Mouse (Mus musculus) limb, embryonic 11.5 days (tissue): Measurements from ENCODE around the gene Nudt4. TPM values are rescaled to one million over a fixed set of nuclear protein-coding genes. Genes with fewer than 3 reads are reported as not detected.
A peak's percentile ranks its signal among the peaks of the same experiment; 100 is the strongest.

Experiments
- ATAC-seq: fragments of 200-750 bp; cut with Nextera tagmentation; 2 replicates; pipeline ENCODE4 v1.8.0; 2017; ENCODE audit warnings: low read depth; ENCODE audit not compliant: insufficient number of reproducible peaks, low FRiP score, low TSS enrichment
- DNase-seq: peaks from one replicate; pipeline ENCODE4 v3.0.0-alpha.2; 2015; ENCODE audit warnings: low spot score
- H3K27ac ChIP-seq: fragments of 300-500 bp; sonication (generic); replicated peaks from 2 replicates; pipeline ENCODE4 v1.5.1; 2014; ENCODE audit warnings: low read depth, mild to moderate bottlenecking, low read length
- H3K27me3 ChIP-seq: fragments of 300-500 bp; sonication (generic); 2 replicates; pipeline ENCODE4 v1.6.1; 2014; ENCODE audit warnings: mild to moderate bottlenecking, low read length, mixed read lengths; ENCODE audit not compliant: control insufficient read depth, insufficient read depth
- H3K36me3 ChIP-seq: fragments of 300-500 bp; sonication (generic); 2 replicates; pipeline ENCODE4 v1.6.1; 2014; ENCODE audit warnings: mild to moderate bottlenecking, low read length, moderate library complexity, mixed read lengths; ENCODE audit not compliant: control insufficient read depth, insufficient read depth
- H3K4me1 ChIP-seq: fragments of 300-500 bp; sonication (generic); 2 replicates; pipeline ENCODE4 v1.6.1; 2014; ENCODE audit warnings: low read length, mixed read lengths; ENCODE audit not compliant: control insufficient read depth, insufficient read depth
- H3K4me2 ChIP-seq: fragments of 300-500 bp; sonication (generic); 2 replicates; pipeline ENCODE4 v1.6.1; 2014; ENCODE audit warnings: low read depth, mild to moderate bottlenecking, moderate library complexity; ENCODE audit not compliant: severe bottlenecking
- H3K4me3 ChIP-seq: fragments of 300-500 bp; sonication (generic); 2 replicates; pipeline ENCODE4 v1.5.1; 2014; ENCODE audit warnings: low read depth, low read length
- H3K9ac ChIP-seq: fragments of 300-500 bp; sonication (generic); 2 replicates; pipeline ENCODE4 v1.6.1; 2014; ENCODE audit warnings: mild to moderate bottlenecking, low read length
- H3K9me3 ChIP-seq: fragments of 300-500 bp; sonication (generic); 2 replicates; pipeline ENCODE4 v1.6.1; 2016; ENCODE audit warnings: low read length; ENCODE audit not compliant: control insufficient read depth
- WGBS: fragments of 180-500 bp; shearing (Covaris S2); extraction: QIAGEN DNeasy Blood & Tissue Kit; methylation state at CpG from one replicate; pipeline ENCODE4 v1.1.7; 2014; 5-methylcytosine and 5-hydroxymethylcytosine counted together
- polyA plus RNA-seq: library from polyadenylated mRNA; unstranded; fragments of >200 nt; fragmentation: Nextera tagmentation; extraction: Ambion mirVana; gene quantifications from 2 replicates; pipeline ENCODE4 v1.2.1, GENCODE M21; 2014

The Nudt4 gene
- polyA plus RNA-seq, 1 experiment from 2014 or later = 99.7 TPM

DNA sequence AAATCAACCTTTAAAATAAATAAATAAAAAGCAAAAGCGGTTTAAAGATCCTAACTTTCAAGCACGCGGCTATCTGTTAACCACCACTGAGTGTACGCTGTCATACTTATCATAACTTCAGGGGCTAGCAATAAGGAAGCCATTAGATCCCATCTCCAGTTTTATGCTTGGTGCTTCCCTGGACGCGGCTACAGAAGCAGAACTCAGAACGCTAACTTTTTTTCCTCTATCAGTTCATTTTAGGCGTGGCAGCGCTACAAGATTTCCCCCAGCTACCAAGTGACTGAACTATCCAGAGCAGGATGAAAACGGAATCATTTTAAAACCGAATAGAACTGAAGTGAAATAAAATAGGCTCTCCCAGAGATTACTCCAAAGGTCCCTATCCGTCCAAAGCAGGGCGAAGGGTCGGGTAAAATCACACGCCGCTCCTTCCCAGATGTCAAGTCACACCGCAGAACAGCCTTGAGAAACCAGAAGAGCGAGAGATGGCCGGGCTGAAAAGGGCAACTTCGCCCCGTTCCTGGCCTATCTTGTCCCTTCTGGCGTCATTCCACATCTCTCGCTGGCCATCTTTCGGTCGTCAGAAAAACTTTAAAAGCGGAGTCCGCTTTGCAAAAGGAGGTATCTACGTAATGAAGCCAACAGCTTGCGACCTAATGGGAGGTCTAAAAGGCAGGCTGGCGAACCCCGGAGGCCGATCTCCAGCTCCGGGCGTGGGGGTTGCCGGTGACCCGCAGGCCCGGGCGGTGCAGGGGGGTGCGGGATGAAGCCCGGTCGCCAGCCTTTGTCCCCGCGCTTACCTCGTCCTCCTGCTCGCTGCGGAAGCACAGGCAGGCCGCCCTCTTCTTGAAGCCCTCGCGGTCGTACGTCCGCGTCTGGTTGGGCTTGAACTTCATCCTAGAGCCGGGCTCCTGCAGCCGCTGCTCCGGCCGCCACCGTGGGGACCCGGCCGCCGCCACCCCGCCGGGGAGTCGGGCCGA lies 796 bp downstream of the Nudt4 start:
- Histone ChIP-seq H3K9ac (peak overlapping the region; percentile 95), H3K4me2 (peak overlapping the region; percentile 80), H3K27ac (0 out of 2 replicates have a peak overlapping the region, but pooled peaks have one; percentile 47), H3K9me3 (no peaks in the 10 kb centered on the region), H3K4me3 (peak overlapping the region; percentile 95), H3K36me3 (no peaks in the 10 kb centered on the region), H3K27me3 (no peaks in the 10 kb centered on the region), H3K4me1 (peaks cover 13% of the 10 kb centered on the region; the same call in 1 of the 2 replicates)
- 1% methylated on average over 65 of the region's 65 CpGs for WGBS
- peak; percentile 55 for ATAC-seq
- DNase-seq = peak; percentile 65

DNA sequence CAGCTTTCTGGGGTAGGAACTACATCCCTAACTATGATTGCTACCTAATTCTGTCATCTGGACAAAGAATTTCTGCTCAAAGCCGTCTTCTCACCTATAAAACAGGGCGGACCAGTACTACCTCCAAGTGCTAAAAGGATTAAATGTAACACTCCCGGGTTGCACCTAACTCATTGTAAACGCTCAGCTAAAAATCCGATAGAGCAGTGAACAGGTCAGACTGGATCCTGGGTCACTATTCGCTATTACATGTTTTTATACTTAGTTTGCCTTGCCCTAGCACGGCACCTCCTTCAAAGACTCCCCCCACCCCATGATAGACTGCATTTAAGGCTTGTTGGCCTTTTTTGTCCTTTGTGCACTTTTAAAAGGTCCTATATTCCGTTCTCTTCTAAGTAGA lies 1.6 kb downstream of the Nudt4 start:
- peak overlapping the region; percentile 95 for H3K9ac ChIP-seq
- peaks cover 10% of the 10 kb centered on the region; the same call in 1 of the 2 replicates for H3K4me1 ChIP-seq
- ATAC-seq = no peak
- H3K27me3 ChIP-seq = no peaks in the 10 kb centered on the region
- no peak overlapping the region for H3K27ac ChIP-seq
- H3K4me2 ChIP-seq = peak overlapping the region; percentile 80
- no peaks in the 10 kb centered on the region for H3K36me3 ChIP-seq
- 9% methylated on average over 8 of the region's 8 CpGs for WGBS
- no peak for DNase-seq
- no peaks in the 10 kb centered on the region for H3K9me3 ChIP-seq
- peak overlapping the region; percentile 95 for H3K4me3 ChIP-seq

- Histone ChIP-seq H3K27me3 (no peaks in the 10 kb centered on the region), H3K9me3 (no peaks in the 10 kb centered on the region), H3K4me2 (peak overlapping the region; percentile 80), H3K4me1 (peaks cover 10% of the 10 kb centered on the region; the same call in 1 of the 2 replicates), H3K27ac (no peak overlapping the region), H3K9ac (no peak overlapping the region), H3K4me3 (peak overlapping the region; percentile 95), H3K36me3 (no peaks in the 10 kb centered on the region)
- ATAC-seq (no peak), DNase-seq (no peak)
- 71% methylated on average over 7 of the region's 7 CpGs for WGBS
Observed at GRCm38 (mm10) chr10:95561616-95562015, 2.3 kb downstream of the Nudt4 start.

DNA sequence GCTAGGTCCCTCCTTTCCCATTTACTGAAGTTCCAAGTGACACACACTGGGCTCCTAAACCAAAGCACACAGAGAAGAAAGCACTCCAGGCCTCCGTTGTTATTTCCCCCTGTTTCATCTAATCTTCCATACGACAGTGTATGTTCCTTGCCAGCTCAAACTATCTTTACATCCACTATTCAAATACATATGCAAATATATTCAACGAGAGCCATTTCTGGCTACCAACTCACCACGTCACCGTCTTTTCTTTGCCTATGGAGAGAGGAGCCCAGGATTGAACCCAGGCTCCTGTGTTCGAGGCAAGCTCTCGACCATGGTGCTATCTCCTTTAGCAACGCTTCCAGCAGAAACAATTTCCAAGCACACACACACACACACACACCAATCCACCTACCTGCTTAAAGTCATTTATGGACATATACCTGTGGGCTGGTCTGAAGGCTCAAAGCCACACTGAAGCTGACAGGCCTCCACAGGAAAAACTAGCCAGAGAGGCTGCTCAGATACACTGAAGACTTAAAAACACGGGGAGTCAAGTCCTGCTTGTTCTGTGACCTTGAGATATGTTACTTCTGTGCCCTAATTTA lies 3.5 kb downstream of the Nudt4 start:
- Histone ChIP-seq H3K4me1 (peaks cover 8% of the 10 kb centered on the region; the same call in 1 of the 2 replicates), H3K9ac (no peak overlapping the region), H3K4me2 (no peak overlapping the region), H3K36me3 (no peaks in the 10 kb centered on the region), H3K27ac (no peak overlapping the region), H3K9me3 (no peaks in the 10 kb centered on the region), H3K27me3 (no peaks in the 10 kb centered on the region), H3K4me3 (no peak overlapping the region)
- DNase-seq = no peak
- 94% methylated on average over 9 of the region's 9 CpGs for WGBS
- ATAC-seq = no peak

- no peak overlapping the region for H3K4me2 ChIP-seq
- no peaks in the 10 kb centered on the region for H3K27me3 ChIP-seq
- H3K4me3 ChIP-seq = no peak overlapping the region
- H3K9ac ChIP-seq = no peak overlapping the region
- H3K4me1 ChIP-seq = peaks cover 8% of the 10 kb centered on the region; the same call in 1 of the 2 replicates
- ATAC-seq = no peak
- H3K27ac ChIP-seq = no peak overlapping the region
- 72% methylated on average over 7 of the region's 7 CpGs for WGBS
- no peaks in the 10 kb centered on the region for H3K9me3 ChIP-seq
- DNase-seq = no peak
- peaks cover 2% of the 10 kb centered on the region; the same call in 1 of the 2 replicates for H3K36me3 ChIP-seq
Observed at GRCm38 (mm10) chr10:95559426-95559825, 4.5 kb downstream of the Nudt4 start.

DNA sequence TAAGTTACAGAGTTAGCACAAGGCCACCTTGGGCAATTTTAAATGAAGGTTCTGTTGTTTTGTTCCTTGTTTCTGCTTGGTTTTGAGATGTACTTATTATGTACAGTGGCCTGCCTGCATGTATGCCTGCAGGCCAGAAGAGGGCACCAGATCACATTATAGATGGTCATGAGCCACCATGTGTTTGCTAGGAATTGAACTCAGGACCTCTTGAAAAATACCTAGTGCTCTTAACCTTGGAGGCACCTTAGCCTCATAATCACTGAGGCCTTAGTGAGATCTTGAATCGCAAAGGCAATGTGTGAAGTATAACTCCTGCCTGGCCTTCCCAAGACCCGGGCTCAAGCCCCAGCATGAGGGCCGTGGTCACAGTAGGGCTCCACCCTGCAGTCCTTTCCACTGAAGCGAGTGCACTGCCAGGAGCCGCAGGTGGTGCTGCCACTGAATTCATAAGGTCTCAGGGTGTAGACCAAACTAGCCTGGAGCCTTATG lies 6.6 kb downstream of the Nudt4 start:
- Histone ChIP-seq H3K27me3 (no peaks in the 10 kb centered on the region), H3K9ac (no peak overlapping the region), H3K4me2 (no peak overlapping the region), H3K9me3 (no peaks in the 10 kb centered on the region), H3K4me1 (peaks cover 8% of the 10 kb centered on the region; the same call in 1 of the 2 replicates), H3K36me3 (peaks cover 3% of the 10 kb centered on the region; the same call in 1 of the 2 replicates), H3K27ac (no peak overlapping the region), H3K4me3 (no peak overlapping the region)
- WGBS = 94% methylated on average over 5 of the region's 5 CpGs
- ATAC-seq (no peak), DNase-seq (no peak)

DNA sequence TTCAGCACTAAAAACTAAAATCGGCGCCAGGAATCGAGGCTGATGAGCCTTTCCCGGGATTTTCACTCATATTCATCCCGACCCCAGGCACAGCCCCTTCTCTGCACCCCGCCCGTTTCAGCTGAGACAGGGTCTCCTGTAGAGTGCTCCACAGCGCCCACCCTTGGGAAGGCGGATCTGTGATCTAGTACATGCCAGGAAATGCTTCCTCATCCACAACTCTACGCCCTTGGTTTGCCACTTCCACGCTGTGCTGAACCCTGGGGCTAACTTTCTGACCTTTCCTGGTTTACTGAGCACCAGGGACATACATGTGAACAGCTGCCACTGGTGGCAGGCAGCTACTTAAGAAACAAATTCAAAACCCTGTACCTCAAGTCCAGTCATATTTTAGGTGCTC lies 8.1 kb downstream of the Nudt4 start:
- 85% methylated on average over 11 of the region's 11 CpGs for WGBS
- H3K4me2 ChIP-seq = no peak overlapping the region
- peaks cover 5% of the 10 kb centered on the region for H3K36me3 ChIP-seq
- no peaks in the 10 kb centered on the region for H3K9me3 ChIP-seq
- ATAC-seq = no peak
- H3K27ac ChIP-seq = no peak overlapping the region
- no peak overlapping the region for H3K4me3 ChIP-seq
- H3K9ac ChIP-seq = no peak overlapping the region
- no peak for DNase-seq
- H3K4me1 ChIP-seq = no peaks in the 10 kb centered on the region
- H3K27me3 ChIP-seq = no peaks in the 10 kb centered on the region

DNA sequence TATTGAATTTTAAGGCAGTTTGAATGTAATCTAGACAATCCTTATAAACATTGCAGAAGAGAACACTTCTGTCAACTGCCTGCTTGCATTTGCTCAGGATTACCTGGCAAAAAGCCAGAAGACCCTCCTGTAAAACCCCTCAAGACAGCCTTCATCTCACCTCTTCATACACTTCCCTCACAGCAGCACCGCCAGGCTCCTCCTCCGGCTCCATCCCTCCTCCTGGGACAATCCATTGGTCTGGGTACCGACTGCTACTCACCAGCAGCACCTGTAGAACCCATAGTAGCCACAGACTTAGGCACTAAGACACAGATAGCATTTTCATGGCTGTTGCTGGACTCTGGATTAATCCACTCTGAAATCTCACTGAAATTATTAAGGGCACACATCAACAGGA lies 11.6 kb downstream of the Nudt4 start:
- H3K4me1 ChIP-seq = no peaks in the 10 kb centered on the region
- ATAC-seq = no peak
- H3K9me3 ChIP-seq = no peaks in the 10 kb centered on the region
- H3K9ac ChIP-seq = no peak overlapping the region
- H3K4me3 ChIP-seq = no peak overlapping the region
- no peak for DNase-seq
- H3K4me2 ChIP-seq = no peak overlapping the region
- no peaks in the 10 kb centered on the region for H3K27me3 ChIP-seq
- WGBS = 68% methylated on average over 3 of the region's 3 CpGs
- H3K36me3 ChIP-seq = peaks cover 7% of the 10 kb centered on the region
- no peak overlapping the region for H3K27ac ChIP-seq
